Mouse (Mus musculus): ENCODE results near the gene Slc38a3. TPM values are rescaled to one million over a fixed set of nuclear protein-coding genes. Genes with fewer than 3 reads are reported as not detected.

Gene Slc38a3
- polyA plus RNA-seq, 1 experiment from 2014 or later, result 3.5 TPM

DNA sequence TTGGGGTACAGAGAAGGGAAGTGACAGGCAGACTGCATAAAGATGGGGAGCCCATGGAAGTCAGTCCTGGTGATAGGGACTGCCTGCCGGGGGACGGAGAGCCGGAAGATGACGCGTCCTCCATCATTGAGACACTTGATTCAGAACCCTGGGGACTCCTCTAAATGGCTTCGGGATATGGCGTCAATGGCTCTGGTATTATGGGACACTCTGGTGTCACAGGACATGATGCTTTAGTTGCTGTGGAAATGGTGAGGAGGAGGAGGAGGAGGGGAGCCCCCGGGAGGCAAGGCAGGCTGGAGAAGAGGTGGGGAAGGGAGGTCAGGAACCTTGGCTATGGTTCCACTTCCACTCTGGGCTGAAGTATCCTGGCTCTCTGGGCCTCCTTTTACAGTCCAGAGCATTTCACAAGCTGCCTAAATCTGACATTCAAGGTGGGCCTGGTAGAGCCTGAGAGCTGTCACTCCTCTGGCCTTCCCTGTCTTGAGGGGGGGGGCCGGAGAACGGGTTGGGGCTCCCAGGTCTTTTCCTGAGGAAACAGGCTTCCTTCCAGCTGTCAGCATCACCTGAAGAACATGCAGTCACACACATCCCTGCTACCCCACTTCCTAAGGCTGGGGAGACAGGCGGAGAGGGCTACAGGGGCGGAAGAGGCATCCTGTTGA lies 26.2 kb upstream of the Slc38a3 start:
- Histone ChIP-seq H3K27me3 (no peaks in the 10 kb centered on the region), H3K4me2 (no peak overlapping the region), H3K27ac (peak overlapping the region; percentile 50; the same call in 1 of the 2 replicates), H3K36me3 (peaks cover 80% of the 10 kb centered on the region), H3K4me1 (replicated peaks) (peaks cover 51% of the 10 kb centered on the region), H3K9ac (replicated peaks) (no peak overlapping the region), H3K4me3 (replicated peaks) (no peak overlapping the region), H3K9me3 (no peaks in the 10 kb centered on the region)
- WGBS, result 89% methylated on average over 12 of the region's 12 CpGs
- no peak for ATAC-seq (ENCODE audit: insufficient number of reproducible peaks, insufficient read depth, low FRiP score, low TSS enrichment, low read depth)

DNA sequence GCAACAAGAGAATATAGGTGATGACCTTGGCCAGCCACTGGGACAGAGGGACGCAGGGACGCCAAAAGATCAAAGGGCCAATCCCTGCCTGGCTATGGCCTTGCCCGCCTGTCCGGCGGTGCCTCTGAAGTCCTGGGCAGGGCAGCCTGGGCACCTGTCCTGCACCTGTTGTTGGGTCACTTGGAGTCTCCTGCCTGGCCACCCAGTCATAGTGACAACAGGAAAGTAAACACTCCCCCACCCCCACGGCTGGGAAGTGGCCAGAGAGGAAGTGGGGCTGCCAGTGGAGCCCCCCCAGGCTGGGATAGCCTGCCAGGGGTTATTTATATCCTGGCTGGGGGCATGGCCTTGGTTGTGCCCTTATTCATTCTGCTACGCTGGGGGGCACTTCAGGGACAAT lies 25.3 kb upstream of the Slc38a3 start:
- Histone ChIP-seq H3K27me3 (no peaks in the 10 kb centered on the region), H3K4me1 (replicated peaks) (peaks cover 41% of the 10 kb centered on the region), H3K4me2 (no peak overlapping the region), H3K4me3 (replicated peaks) (no peak overlapping the region), H3K27ac (no peak overlapping the region), H3K9ac (replicated peaks) (no peak overlapping the region), H3K9me3 (no peaks in the 10 kb centered on the region), H3K36me3 (peaks cover 80% of the 10 kb centered on the region)
- ATAC-seq (ENCODE audit: insufficient number of reproducible peaks, insufficient read depth, low FRiP score, low TSS enrichment, low read depth), result no peak
- WGBS, result 76% methylated on average over 7 of the region's 7 CpGs

DNA sequence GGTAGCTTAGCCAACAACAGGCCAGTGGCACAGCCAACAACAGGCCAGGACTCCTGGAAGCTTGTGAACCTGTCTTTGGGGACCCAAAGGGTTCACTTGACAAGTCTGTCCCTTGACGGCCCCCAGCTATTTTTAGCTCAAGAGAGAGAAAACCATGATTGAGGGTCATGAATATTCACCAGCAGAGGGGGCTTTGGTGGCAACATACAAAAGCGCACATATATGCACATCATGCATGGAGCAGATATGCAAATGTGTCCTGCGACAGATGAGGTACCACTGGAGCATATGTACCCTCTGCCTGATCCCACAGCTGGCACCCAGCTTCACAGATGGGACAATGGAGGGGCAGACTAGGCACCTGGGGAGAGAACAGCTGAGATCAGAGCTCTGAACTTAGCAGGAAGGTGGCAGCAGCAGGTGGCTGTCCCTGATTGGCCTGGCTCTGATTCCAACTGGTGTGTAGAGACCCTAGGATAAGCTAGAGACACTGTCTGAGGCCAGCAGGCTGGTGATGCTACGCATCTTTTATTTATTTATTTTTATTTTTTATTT lies 24.2 kb upstream of the Slc38a3 start:
- Histone ChIP-seq H3K4me2 (no peak overlapping the region), H3K36me3 (peaks cover 88% of the 10 kb centered on the region), H3K9ac (replicated peaks) (no peak overlapping the region), H3K27me3 (no peaks in the 10 kb centered on the region), H3K9me3 (no peaks in the 10 kb centered on the region), H3K4me1 (replicated peaks) (peaks cover 30% of the 10 kb centered on the region), H3K4me3 (replicated peaks) (no peak overlapping the region), H3K27ac (no peak overlapping the region)
- no peak for ATAC-seq (ENCODE audit: insufficient number of reproducible peaks, insufficient read depth, low FRiP score, low TSS enrichment, low read depth)
- WGBS, result 75% methylated on average over 4 of the region's 4 CpGs

DNA sequence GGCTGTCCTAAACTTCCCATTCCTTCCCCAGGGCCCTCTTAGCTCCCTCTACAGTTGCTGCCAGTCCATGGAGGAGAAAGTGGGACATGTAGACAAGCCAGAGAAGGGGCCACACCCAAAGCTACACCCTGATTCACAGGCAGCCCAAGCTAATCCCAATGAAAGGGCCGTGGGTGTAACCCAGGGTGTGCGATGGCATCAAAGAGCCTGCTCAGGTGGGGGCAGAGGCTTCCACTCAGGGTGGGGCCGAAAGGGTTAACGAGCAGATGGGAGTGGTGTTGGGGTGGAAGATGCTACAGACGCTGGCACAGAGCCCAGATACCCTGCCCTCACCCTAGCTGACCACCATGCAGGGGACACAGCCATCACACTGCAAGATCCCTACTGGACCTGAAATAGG lies 23.5 kb upstream of the Slc38a3 start:
- H3K4me2 ChIP-seq, result no peak overlapping the region
- H3K36me3 ChIP-seq, result peaks cover 95% of the 10 kb centered on the region
- no peaks in the 10 kb centered on the region for H3K27me3 ChIP-seq
- 67% methylated on average over 5 of the region's 5 CpGs for WGBS
- peaks cover 23% of the 10 kb centered on the region for H3K4me1 ChIP-seq (replicated peaks)
- no peak for ATAC-seq (ENCODE audit: insufficient number of reproducible peaks, insufficient read depth, low FRiP score, low TSS enrichment, low read depth)
- H3K27ac ChIP-seq, result no peak overlapping the region
- no peak overlapping the region for H3K4me3 ChIP-seq (replicated peaks)
- no peaks in the 10 kb centered on the region for H3K9me3 ChIP-seq
- H3K9ac ChIP-seq (replicated peaks), result no peak overlapping the region

DNA sequence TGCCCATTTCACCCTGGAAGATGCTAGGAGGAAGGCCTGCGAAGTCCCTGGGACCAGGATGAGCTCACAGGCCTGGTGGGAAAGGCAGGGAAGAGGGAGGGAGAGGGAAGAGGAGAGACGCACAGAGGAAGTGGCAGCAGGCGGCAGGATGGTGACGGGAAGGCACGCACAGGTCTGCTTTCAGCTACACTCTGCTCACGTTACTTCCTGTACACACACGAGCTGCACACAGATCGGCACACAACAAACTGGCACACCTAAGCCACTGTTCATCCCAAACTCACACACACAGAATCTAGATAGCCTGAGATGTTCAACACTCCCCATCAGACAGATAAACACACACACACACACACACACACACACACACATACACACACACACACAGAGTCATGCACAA lies 21.1 kb upstream of the Slc38a3 start:
- Histone ChIP-seq H3K4me2 (no peak overlapping the region), H3K27me3 (no peaks in the 10 kb centered on the region), H3K9ac (replicated peaks) (no peak overlapping the region), H3K4me3 (replicated peaks) (no peak overlapping the region), H3K27ac (no peak overlapping the region), H3K36me3 (peaks cover 99% of the 10 kb centered on the region), H3K9me3 (no peaks in the 10 kb centered on the region), H3K4me1 (replicated peaks) (no peaks in the 10 kb centered on the region)
- ATAC-seq (ENCODE audit: insufficient number of reproducible peaks, insufficient read depth, low FRiP score, low TSS enrichment, low read depth), result no peak
- WGBS, result 89% methylated on average over 8 of the region's 8 CpGs

DNA sequence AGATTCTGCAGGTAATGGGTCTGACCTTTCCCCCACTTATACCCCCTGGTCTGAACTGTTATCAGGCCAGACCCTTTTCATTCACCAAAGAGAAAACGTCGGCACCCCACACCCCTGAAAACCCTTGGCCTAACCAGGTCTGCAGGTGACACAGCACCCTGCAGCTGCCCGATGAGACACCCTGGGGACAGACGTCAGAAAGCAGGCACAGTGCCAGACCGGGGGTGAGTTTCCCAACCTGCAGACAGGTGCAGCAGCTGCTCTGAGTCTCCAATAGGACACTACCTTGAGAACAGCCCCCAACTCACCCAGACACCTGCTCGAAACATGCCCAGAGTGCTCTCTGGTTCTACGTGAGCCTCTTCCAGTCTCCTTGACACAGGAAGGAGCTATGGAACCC lies 19.6 kb upstream of the Slc38a3 start:
- ATAC-seq (ENCODE audit: insufficient number of reproducible peaks, insufficient read depth, low FRiP score, low TSS enrichment, low read depth), result no peak
- H3K4me1 ChIP-seq (replicated peaks), result no peaks in the 10 kb centered on the region
- no peak overlapping the region for H3K27ac ChIP-seq
- H3K4me2 ChIP-seq, result no peak overlapping the region
- H3K4me3 ChIP-seq (replicated peaks), result no peak overlapping the region
- H3K27me3 ChIP-seq, result no peaks in the 10 kb centered on the region
- peaks cover 99% of the 10 kb centered on the region for H3K36me3 ChIP-seq
- no peaks in the 10 kb centered on the region for H3K9me3 ChIP-seq
- no peak overlapping the region for H3K9ac ChIP-seq (replicated peaks)
- 78% methylated on average over 7 of the region's 7 CpGs for WGBS

DNA sequence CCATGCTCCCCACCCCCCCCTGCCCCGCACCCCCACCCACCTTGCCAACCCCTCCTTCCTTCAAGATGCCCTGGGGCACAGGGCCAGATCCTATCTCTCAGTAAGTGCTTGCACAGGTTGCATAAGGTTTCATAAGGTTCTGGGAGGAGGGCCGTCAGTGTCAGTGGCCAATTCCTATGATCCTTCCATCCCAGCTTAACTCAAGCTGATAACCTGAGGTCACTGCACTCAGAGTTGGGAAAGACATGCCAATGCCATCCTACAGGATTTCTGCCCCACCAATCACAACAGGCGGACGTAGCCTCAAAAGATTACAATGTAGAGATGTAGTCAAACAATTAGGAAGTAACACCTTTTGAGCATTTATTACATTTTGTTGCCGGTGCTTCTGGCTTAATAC lies 19.1 kb upstream of the Slc38a3 start:
- WGBS, result 85% methylated on average over 5 of the region's 5 CpGs
- no peak overlapping the region for H3K4me2 ChIP-seq
- no peaks in the 10 kb centered on the region for H3K9me3 ChIP-seq
- H3K9ac ChIP-seq (replicated peaks), result no peak overlapping the region
- H3K4me3 ChIP-seq (replicated peaks), result no peak overlapping the region
- peaks cover 99% of the 10 kb centered on the region for H3K36me3 ChIP-seq
- ATAC-seq (ENCODE audit: insufficient number of reproducible peaks, insufficient read depth, low FRiP score, low TSS enrichment, low read depth), result no peak
- no peak overlapping the region for H3K27ac ChIP-seq
- no peaks in the 10 kb centered on the region for H3K4me1 ChIP-seq (replicated peaks)
- no peaks in the 10 kb centered on the region for H3K27me3 ChIP-seq

DNA sequence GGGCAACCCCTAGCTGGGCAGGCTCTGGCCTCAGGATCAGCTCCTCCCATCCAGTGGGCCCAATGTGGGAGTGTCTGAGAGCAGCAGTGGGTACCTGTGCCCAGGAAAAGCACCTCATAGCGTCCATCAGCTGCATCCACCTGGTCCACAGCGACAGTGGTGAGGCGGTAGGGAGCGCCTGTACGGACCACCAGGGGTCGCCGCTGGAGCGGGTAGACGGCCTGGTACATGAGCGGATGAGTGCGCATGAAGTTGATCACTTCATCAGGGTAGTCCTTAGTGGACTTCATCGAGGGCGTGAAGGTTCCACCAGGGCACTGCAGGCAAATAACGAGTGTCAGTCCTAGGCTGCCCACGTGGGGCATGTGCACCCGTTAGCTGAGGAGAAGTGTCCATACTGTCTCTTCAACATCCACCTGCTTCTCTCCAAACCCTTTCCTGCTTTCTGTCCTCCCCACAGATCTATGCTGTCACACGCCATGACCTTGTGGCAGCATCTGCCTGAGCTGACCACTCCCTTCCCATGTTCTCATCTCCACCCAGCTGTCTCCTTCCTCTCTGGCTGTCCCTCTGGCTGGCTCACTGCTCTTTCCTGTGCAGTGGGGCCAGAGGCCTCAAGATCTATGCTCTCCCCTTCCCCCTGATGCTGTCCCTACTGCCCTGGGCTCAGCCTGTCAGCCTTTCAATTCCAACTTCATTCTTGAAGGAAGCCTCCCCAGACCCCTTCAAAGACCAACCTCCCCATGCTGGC lies 16.1 kb upstream of the Slc38a3 start:
- Histone ChIP-seq H3K27me3 (no peaks in the 10 kb centered on the region), H3K4me3 (replicated peaks) (no peak overlapping the region), H3K9me3 (no peaks in the 10 kb centered on the region), H3K4me2 (no peak overlapping the region), H3K36me3 (peaks cover 91% of the 10 kb centered on the region), H3K9ac (replicated peaks) (no peak overlapping the region), H3K4me1 (replicated peaks) (no peaks in the 10 kb centered on the region), H3K27ac (no peak overlapping the region; the same call in 1 of the 2 replicates)
- peak; percentile 52; the same call in 1 of the 2 replicates for ATAC-seq (ENCODE audit: insufficient number of reproducible peaks, insufficient read depth, low FRiP score, low TSS enrichment, low read depth)
- 39% methylated on average over 17 of the region's 17 CpGs for WGBS

DNA sequence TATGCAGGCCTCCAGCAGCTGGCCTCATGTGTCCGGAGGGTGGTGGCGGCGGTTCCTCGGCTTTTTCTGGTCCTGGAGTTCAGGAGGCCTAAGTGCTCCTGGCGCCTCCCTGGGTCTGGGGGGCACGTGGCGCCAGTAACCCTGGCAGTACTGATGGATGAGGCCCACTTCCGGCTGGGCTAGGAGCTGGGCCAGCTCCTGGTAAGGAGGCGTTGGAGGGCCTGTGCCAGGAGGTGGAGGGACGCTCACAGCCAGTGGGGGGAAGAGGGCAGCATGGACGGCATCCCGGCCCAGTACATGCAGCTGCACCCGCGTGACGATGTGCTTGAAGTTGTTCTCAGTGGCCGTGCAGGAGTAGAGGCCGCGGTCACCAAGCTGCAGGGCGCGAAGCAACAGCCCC lies 13.1 kb upstream of the Slc38a3 start:
- Histone ChIP-seq H3K4me2 (no peak overlapping the region), H3K4me1 (replicated peaks) (no peaks in the 10 kb centered on the region), H3K9ac (replicated peaks) (no peak overlapping the region), H3K27me3 (peaks cover 5% of the 10 kb centered on the region), H3K36me3 (peaks cover 61% of the 10 kb centered on the region), H3K27ac (0 out of 2 replicates have a peak overlapping the region, but pooled peaks have one; percentile 7), H3K9me3 (no peaks in the 10 kb centered on the region), H3K4me3 (replicated peaks) (no peak overlapping the region)
- no peak for ATAC-seq (ENCODE audit: insufficient number of reproducible peaks, insufficient read depth, low FRiP score, low TSS enrichment, low read depth)
- 89% methylated on average over 20 of the region's 20 CpGs for WGBS

DNA sequence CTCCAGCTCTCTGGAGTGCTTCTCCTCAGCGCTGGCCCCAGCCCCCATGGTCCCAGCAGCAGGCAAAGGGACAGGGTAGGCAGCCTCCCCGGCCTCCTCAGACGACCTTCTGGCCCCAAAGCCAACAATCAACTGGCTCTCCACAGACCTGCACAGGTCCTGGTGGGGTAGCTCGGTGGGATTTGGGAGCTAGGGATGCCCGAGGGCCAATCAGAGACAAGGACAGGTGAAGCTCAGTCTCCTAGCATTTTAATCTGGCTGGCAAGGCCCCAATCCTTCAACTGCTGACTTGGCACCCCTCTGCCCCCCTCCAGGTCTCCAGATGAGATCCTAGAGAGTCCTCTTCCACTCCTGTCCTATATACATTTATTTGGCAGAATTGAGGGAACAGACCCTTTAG lies 10.2 kb upstream of the Slc38a3 start, which contains the start of gene Gnat1:
TSS of gene Gnat1 (minus strand) at position 212 of the 400 bp plus-strand sequence.
- H3K9me3 ChIP-seq, result no peaks in the 10 kb centered on the region
- H3K9ac ChIP-seq (replicated peaks), result no peak within 1 kb of the TSS
- H3K36me3 ChIP-seq, result peaks cover 32% of the 10 kb centered on the region
- no peak for ATAC-seq (ENCODE audit: insufficient number of reproducible peaks, insufficient read depth, low FRiP score, low TSS enrichment, low read depth)
- H3K4me3 ChIP-seq (replicated peaks), result no peak within 1 kb of the TSS
- WGBS, result 48% methylated on average over 5 of the region's 5 CpGs
- H3K4me1 ChIP-seq (replicated peaks), result peaks cover 15% of the 10 kb centered on the region
- no peak within 1 kb of the TSS for H3K4me2 ChIP-seq
- peaks cover 33% of the 10 kb centered on the region for H3K27me3 ChIP-seq
- H3K27ac ChIP-seq, result no peak within 1 kb of the TSS

DNA sequence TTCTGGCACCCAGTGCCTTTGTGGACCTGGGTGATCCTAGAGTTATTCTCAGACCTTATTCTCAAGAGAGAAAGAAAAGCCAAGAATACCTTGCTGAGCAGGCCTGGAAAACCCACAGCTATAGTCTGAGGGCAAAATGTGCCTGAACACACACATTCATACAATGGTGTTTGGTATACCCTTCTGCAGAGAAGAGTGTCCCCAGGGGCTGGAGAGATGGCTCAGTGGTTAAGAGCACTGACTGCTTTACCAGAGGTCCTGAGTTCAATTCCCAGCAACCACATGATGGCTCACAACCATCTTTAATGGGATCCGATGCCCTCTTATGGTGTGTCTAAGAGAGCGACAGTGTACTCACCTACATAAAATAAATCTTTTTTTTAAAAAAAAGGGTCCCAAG lies 9.5 kb upstream of the Slc38a3 start:
- H3K9me3 ChIP-seq, result no peaks in the 10 kb centered on the region
- no peak for ATAC-seq (ENCODE audit: insufficient number of reproducible peaks, insufficient read depth, low FRiP score, low TSS enrichment, low read depth)
- WGBS, result 91% methylated on average over 2 of the region's 2 CpGs
- no peak overlapping the region for H3K9ac ChIP-seq (replicated peaks)
- H3K27me3 ChIP-seq, result peaks cover 40% of the 10 kb centered on the region
- H3K4me3 ChIP-seq (replicated peaks), result no peak overlapping the region
- no peak overlapping the region for H3K4me2 ChIP-seq
- no peak overlapping the region for H3K27ac ChIP-seq
- peaks cover 26% of the 10 kb centered on the region for H3K36me3 ChIP-seq
- peaks cover 15% of the 10 kb centered on the region for H3K4me1 ChIP-seq (replicated peaks)

Measured in limb, embryonic 12.5 days (tissue).